Mouse (Mus musculus): ENCODE data around the gene Rhpn2. TPM values are rescaled to one million over a fixed set of nuclear protein-coding genes. Genes with fewer than 3 reads are reported as not detected.

Gene Rhpn2
- polyA plus RNA-seq, 1 experiment = 26.5 TPM

GRCm38 (mm10) chr7:35362868-35363267 is 28.9 kb downstream of the Rhpn2 start:
- H3K27me3 ChIP-seq (ENCODE audit: control insufficient read depth, insufficient read depth, low read length, poor library complexity, severe bottlenecking) = no peaks in the 10 kb centered on the region
- no peak overlapping the region for H3K9ac ChIP-seq (ENCODE audit: low read depth, poor library complexity, severe bottlenecking)
- peaks cover 8% of the 10 kb centered on the region for H3K4me1 ChIP-seq (ENCODE audit: control insufficient read depth, insufficient read depth, low read length)
- no peak overlapping the region for H3K27ac ChIP-seq (ENCODE audit: insufficient read depth, low read length)
- no peak overlapping the region for H3K4me3 ChIP-seq (ENCODE audit: low read depth, low read length)
- H3K36me3 ChIP-seq (ENCODE audit: control insufficient read depth, insufficient read depth, low read length, poor library complexity, severe bottlenecking) = no peaks in the 10 kb centered on the region
- no peak for TF ChIP-seq CTCF (IDR thresholded peaks at IDR 0.05; ENCODE audit: low read depth, low read length)
- TF ChIP-seq EP300 (IDR thresholded peaks at IDR 0.05; ENCODE audit: insufficient read depth, low read depth, low read length) = 0 out of 2 replicates have a peak, but pooled peaks have one; percentile 29
- no peak for TF ChIP-seq POLR2A (IDR thresholded peaks at IDR 0.05; ENCODE audit: insufficient read depth, low read length)
- no peaks in the 10 kb centered on the region for H3K9me3 ChIP-seq (replicated peaks; ENCODE audit: control insufficient read depth, insufficient read depth, low read length, poor library complexity, severe bottlenecking)

GRCm38 (mm10) chr7:35365161-35365910 is 31.4 kb downstream of the Rhpn2 start:
- H3K36me3 ChIP-seq (ENCODE audit: control insufficient read depth, insufficient read depth, low read length, poor library complexity, severe bottlenecking) = no peaks in the 10 kb centered on the region
- no peak overlapping the region for H3K9ac ChIP-seq (ENCODE audit: low read depth, poor library complexity, severe bottlenecking)
- H3K9me3 ChIP-seq (replicated peaks; ENCODE audit: control insufficient read depth, insufficient read depth, low read length, poor library complexity, severe bottlenecking) = no peaks in the 10 kb centered on the region
- peaks cover 6% of the 10 kb centered on the region for H3K4me1 ChIP-seq (ENCODE audit: control insufficient read depth, insufficient read depth, low read length)
- no peak overlapping the region for H3K4me3 ChIP-seq (ENCODE audit: low read depth, low read length)
- TF ChIP-seq CTCF (IDR thresholded peaks at IDR 0.05; ENCODE audit: low read depth, low read length) (no peak), POLR2A (IDR thresholded peaks at IDR 0.05; ENCODE audit: insufficient read depth, low read length) (no peak), EP300 (IDR thresholded peaks at IDR 0.05; ENCODE audit: insufficient read depth, low read depth, low read length) (no peak)
- no peak overlapping the region for H3K27ac ChIP-seq (ENCODE audit: insufficient read depth, low read length)
- no peaks in the 10 kb centered on the region for H3K27me3 ChIP-seq (ENCODE audit: control insufficient read depth, insufficient read depth, low read length, poor library complexity, severe bottlenecking)

GRCm38 (mm10) chr7:35371096-35371495 is 37.1 kb downstream of the Rhpn2 start:
- H3K9me3 ChIP-seq (replicated peaks; ENCODE audit: control insufficient read depth, insufficient read depth, low read length, poor library complexity, severe bottlenecking) = no peaks in the 10 kb centered on the region
- H3K27me3 ChIP-seq (ENCODE audit: control insufficient read depth, insufficient read depth, low read length, poor library complexity, severe bottlenecking) = no peaks in the 10 kb centered on the region
- no peak overlapping the region for H3K27ac ChIP-seq (ENCODE audit: insufficient read depth, low read length)
- H3K4me1 ChIP-seq (ENCODE audit: control insufficient read depth, insufficient read depth, low read length) = no peaks in the 10 kb centered on the region
- TF ChIP-seq POLR2A (IDR thresholded peaks at IDR 0.05; ENCODE audit: insufficient read depth, low read length) (no peak), CTCF (IDR thresholded peaks at IDR 0.05; ENCODE audit: low read depth, low read length) (no peak), EP300 (IDR thresholded peaks at IDR 0.05; ENCODE audit: insufficient read depth, low read depth, low read length) (no peak)
- no peak overlapping the region for H3K4me3 ChIP-seq (ENCODE audit: low read depth, low read length)
- no peak overlapping the region for H3K9ac ChIP-seq (ENCODE audit: low read depth, poor library complexity, severe bottlenecking)
- no peaks in the 10 kb centered on the region for H3K36me3 ChIP-seq (ENCODE audit: control insufficient read depth, insufficient read depth, low read length, poor library complexity, severe bottlenecking)

- TF ChIP-seq CTCF (IDR thresholded peaks at IDR 0.05; ENCODE audit: low read depth, low read length) (no peak), EP300 (IDR thresholded peaks at IDR 0.05; ENCODE audit: insufficient read depth, low read depth, low read length) (no peak), POLR2A (IDR thresholded peaks at IDR 0.05; ENCODE audit: insufficient read depth, low read length) (no peak)
- Histone ChIP-seq H3K27me3 (ENCODE audit: control insufficient read depth, insufficient read depth, low read length, poor library complexity, severe bottlenecking) (no peaks in the 10 kb centered on the region), H3K4me1 (ENCODE audit: control insufficient read depth, insufficient read depth, low read length) (no peaks in the 10 kb centered on the region), H3K9ac (ENCODE audit: low read depth, poor library complexity, severe bottlenecking) (no peak overlapping the region), H3K36me3 (ENCODE audit: control insufficient read depth, insufficient read depth, low read length, poor library complexity, severe bottlenecking) (no peaks in the 10 kb centered on the region), H3K4me3 (ENCODE audit: low read depth, low read length) (no peak overlapping the region), H3K27ac (ENCODE audit: insufficient read depth, low read length) (no peak overlapping the region), H3K9me3 (replicated peaks; ENCODE audit: control insufficient read depth, insufficient read depth, low read length, poor library complexity, severe bottlenecking) (no peaks in the 10 kb centered on the region)
These were observed 38.6 kb downstream of the Rhpn2 start for GRCm38 (mm10) chr7:35372483-35373017.

- TF ChIP-seq POLR2A (IDR thresholded peaks at IDR 0.05; ENCODE audit: insufficient read depth, low read length) (no peak), EP300 (IDR thresholded peaks at IDR 0.05; ENCODE audit: insufficient read depth, low read depth, low read length) (peak; percentile 59; the same call in 1 of the 2 replicates)
- H3K4me1 ChIP-seq (ENCODE audit: control insufficient read depth, insufficient read depth, low read length) = no peaks in the 10 kb centered on the region
- H3K4me3 ChIP-seq (ENCODE audit: low read depth, low read length) = peak overlapping the region; percentile 18; the same call in 1 of the 2 replicates
- H3K9ac ChIP-seq (ENCODE audit: low read depth, poor library complexity, severe bottlenecking) = no peak overlapping the region
- H3K27me3 ChIP-seq (ENCODE audit: control insufficient read depth, insufficient read depth, low read length, poor library complexity, severe bottlenecking) = no peaks in the 10 kb centered on the region
- H3K36me3 ChIP-seq (ENCODE audit: control insufficient read depth, insufficient read depth, low read length, poor library complexity, severe bottlenecking) = no peaks in the 10 kb centered on the region
- no peak overlapping the region for H3K27ac ChIP-seq (ENCODE audit: insufficient read depth, low read length)
- no peaks in the 10 kb centered on the region for H3K9me3 ChIP-seq (replicated peaks; ENCODE audit: control insufficient read depth, insufficient read depth, low read length, poor library complexity, severe bottlenecking)
These were observed 39.4 kb downstream of the Rhpn2 start for GRCm38 (mm10) chr7:35373146-35373989.
